Mouse (Mus musculus) stomach, embryonic 14.5 days (tissue): ENCODE measurements at regions not wholly inside any gene's neighbourhood (a gene's known extent, or its start where the extent isn't known, plus 50 kb on each side); places are given as distances from the start of the nearest gene placed in this dataset.

Source experiments
- ATAC-seq: fragments of 200-750 bp; cut with Nextera tagmentation; 2 replicates; pipeline ENCODE4 v1.8.0; 2017; ENCODE audit warnings: low read depth, moderate TSS enrichment; ENCODE audit not compliant: insufficient number of reproducible peaks, insufficient read depth, low FRiP score
- H3K27ac ChIP-seq: fragments of 300-500 bp; sonication (generic); 2 replicates; pipeline ENCODE4 v1.5.1; 2014; ENCODE audit warnings: mild to moderate bottlenecking, low read length, moderate library complexity, mixed read lengths
- H3K27me3 ChIP-seq: fragments of 300-500 bp; sonication (generic); 2 replicates; pipeline ENCODE4 v1.6.1; 2014; ENCODE audit warnings: low read length, control low read depth, mixed read lengths; ENCODE audit not compliant: control insufficient read depth, insufficient read depth
- H3K36me3 ChIP-seq: fragments of 300-500 bp; sonication (generic); 2 replicates; pipeline ENCODE4 v1.6.1; 2014; ENCODE audit warnings: mild to moderate bottlenecking, control low read depth, low read length, moderate library complexity, mixed read lengths; ENCODE audit not compliant: control insufficient read depth, insufficient read depth
- H3K4me1 ChIP-seq: fragments of 300-500 bp; sonication (generic); 2 replicates; pipeline ENCODE4 v1.6.1; 2014; ENCODE audit warnings: low read length, control low read depth, mixed read lengths; ENCODE audit not compliant: control insufficient read depth, insufficient read depth
- H3K4me2 ChIP-seq: fragments of 300-500 bp; sonication (generic); replicated peaks from 2 replicates; pipeline ENCODE4 v1.6.1; 2014; ENCODE audit warnings: low read depth, low read length, control low read depth
- H3K4me3 ChIP-seq: fragments of 300-500 bp; sonication (generic); 2 replicates; pipeline ENCODE4 v1.5.1; 2014; ENCODE audit warnings: low read depth, low read length, control low read depth
- H3K9ac ChIP-seq: fragments of 300-500 bp; sonication (generic); replicated peaks from 2 replicates; pipeline ENCODE4 v1.6.1; 2014; ENCODE audit warnings: low read depth, mild to moderate bottlenecking, control low read depth, low read length, moderate library complexity, mixed read lengths
- H3K9me3 ChIP-seq: fragments of 300-500 bp; sonication (generic); 2 replicates; pipeline ENCODE4 v1.6.1; 2016; ENCODE audit warnings: low read depth, low read length, control low read depth; ENCODE audit not compliant: control insufficient read depth
- WGBS: fragments of 180-500 bp; shearing (Covaris S2); extraction: QIAGEN DNeasy Blood & Tissue Kit; methylation state at CpG from one replicate; pipeline ENCODE4 v1.1.7; 2014; 5-methylcytosine and 5-hydroxymethylcytosine counted together

GRCm38 (mm10) chr17:4381896-4382685 lies 612.0 kb upstream of the Arid1b start:
- Histone ChIP-seq H3K27ac (no peak overlapping the region), H3K9ac (no peak overlapping the region), H3K36me3 (no peaks in the 10 kb centered on the region), H3K27me3 (no peaks in the 10 kb centered on the region), H3K4me1 (0 out of 2 replicates have a peak, but pooled peaks cover 3% of the 10 kb centered on the region), H3K9me3 (no peaks in the 10 kb centered on the region), H3K4me2 (no peak overlapping the region), H3K4me3 (no peak overlapping the region)
- no peak for ATAC-seq
- 75% methylated on average over 13 of the region's 13 CpGs for WGBS

- H3K9ac ChIP-seq, result no peak overlapping the region
- H3K36me3 ChIP-seq, result no peaks in the 10 kb centered on the region
- no peaks in the 10 kb centered on the region for H3K9me3 ChIP-seq
- ATAC-seq, result no peak
- H3K4me2 ChIP-seq, result no peak overlapping the region
- no peak overlapping the region for H3K4me3 ChIP-seq
- 0 out of 2 replicates have a peak, but pooled peaks cover 3% of the 10 kb centered on the region for H3K4me1 ChIP-seq
- H3K27ac ChIP-seq, result no peak overlapping the region
- no peaks in the 10 kb centered on the region for H3K27me3 ChIP-seq
Measured at GRCm38 (mm10) chr17:4382716-4383115, 611.4 kb upstream of the Arid1b start.

DNA sequence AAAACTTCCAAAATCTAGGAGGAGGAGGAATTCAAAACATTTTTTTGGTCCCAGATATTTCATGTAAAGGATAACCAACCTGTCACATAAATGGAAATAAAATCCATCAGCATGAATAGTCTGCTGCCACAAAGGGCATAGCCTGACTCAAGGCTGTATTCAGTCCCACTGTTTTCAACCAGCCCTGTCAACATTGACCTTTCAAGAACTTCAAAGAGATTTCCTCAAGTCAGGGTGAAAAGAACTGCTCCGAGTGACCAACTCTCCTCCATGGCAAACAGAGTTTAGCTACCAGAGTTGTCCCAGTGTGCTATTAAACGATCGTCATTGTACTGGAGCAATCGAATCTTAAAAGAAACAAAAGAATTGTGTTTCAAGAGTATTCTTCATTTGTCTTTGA lies 606.5 kb upstream of the Arid1b start:
- no peaks in the 10 kb centered on the region for H3K9me3 ChIP-seq
- H3K4me3 ChIP-seq, result no peak overlapping the region
- WGBS, result 56% methylated on average over 4 of the region's 4 CpGs
- H3K36me3 ChIP-seq, result no peaks in the 10 kb centered on the region
- H3K4me2 ChIP-seq, result no peak overlapping the region
- H3K9ac ChIP-seq, result no peak overlapping the region
- H3K27ac ChIP-seq, result no peak overlapping the region
- no peaks in the 10 kb centered on the region for H3K27me3 ChIP-seq
- no peak for ATAC-seq
- no peaks in the 10 kb centered on the region for H3K4me1 ChIP-seq

GRCm38 (mm10) chr17:4390012-4390411 lies 604.1 kb upstream of the Arid1b start:
- WGBS, result 94% methylated on average over 4 of the region's 4 CpGs
- H3K4me1 ChIP-seq, result no peaks in the 10 kb centered on the region

DNA sequence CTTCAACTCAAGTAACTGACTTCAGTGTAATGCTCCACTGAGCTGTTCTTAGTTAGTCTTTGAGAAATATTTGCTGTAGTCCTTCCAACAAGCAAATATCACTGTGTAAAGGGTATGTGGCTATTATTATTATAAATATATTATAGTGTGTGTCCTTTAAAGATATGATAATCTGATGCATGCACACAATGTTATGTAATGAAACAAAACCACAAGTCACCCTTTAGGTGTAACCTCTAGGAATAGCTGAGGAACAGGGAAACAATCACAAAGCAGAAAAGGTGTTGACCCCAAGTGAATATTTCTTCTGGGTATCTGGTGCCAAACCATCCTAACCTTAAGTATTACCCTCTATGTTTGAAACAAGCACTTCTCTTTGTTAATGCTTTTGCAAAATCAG lies 603.6 kb upstream of the Arid1b start:
- no peaks in the 10 kb centered on the region for H3K9me3 ChIP-seq
- no peak for ATAC-seq
- no peaks in the 10 kb centered on the region for H3K36me3 ChIP-seq
- no peak overlapping the region for H3K9ac ChIP-seq
- no peak overlapping the region for H3K4me3 ChIP-seq
- no peak overlapping the region for H3K27ac ChIP-seq
- H3K4me1 ChIP-seq, result no peaks in the 10 kb centered on the region
- H3K27me3 ChIP-seq, result no peaks in the 10 kb centered on the region
- H3K4me2 ChIP-seq, result no peak overlapping the region

More at GRCm38 (mm10) chr17:4390012-4390411, 604.1 kb upstream of the Arid1b start:
- Histone ChIP-seq H3K4me2 (no peak overlapping the region), H3K27me3 (no peaks in the 10 kb centered on the region), H3K4me3 (no peak overlapping the region), H3K9me3 (no peaks in the 10 kb centered on the region), H3K36me3 (no peaks in the 10 kb centered on the region), H3K27ac (no peak overlapping the region), H3K9ac (no peak overlapping the region)
- ATAC-seq, result no peak

GRCm38 (mm10) chr17:4391210-4391609 lies 602.9 kb upstream of the Arid1b start:
- no peak for ATAC-seq
- no peak overlapping the region for H3K4me3 ChIP-seq
- 24% methylated on average over 1 of the region's 1 CpGs for WGBS
- H3K9me3 ChIP-seq, result no peaks in the 10 kb centered on the region
- no peaks in the 10 kb centered on the region for H3K4me1 ChIP-seq
- H3K27me3 ChIP-seq, result no peaks in the 10 kb centered on the region
- H3K27ac ChIP-seq, result no peak overlapping the region
- H3K9ac ChIP-seq, result no peak overlapping the region
- H3K36me3 ChIP-seq, result no peaks in the 10 kb centered on the region
- no peak overlapping the region for H3K4me2 ChIP-seq

DNA sequence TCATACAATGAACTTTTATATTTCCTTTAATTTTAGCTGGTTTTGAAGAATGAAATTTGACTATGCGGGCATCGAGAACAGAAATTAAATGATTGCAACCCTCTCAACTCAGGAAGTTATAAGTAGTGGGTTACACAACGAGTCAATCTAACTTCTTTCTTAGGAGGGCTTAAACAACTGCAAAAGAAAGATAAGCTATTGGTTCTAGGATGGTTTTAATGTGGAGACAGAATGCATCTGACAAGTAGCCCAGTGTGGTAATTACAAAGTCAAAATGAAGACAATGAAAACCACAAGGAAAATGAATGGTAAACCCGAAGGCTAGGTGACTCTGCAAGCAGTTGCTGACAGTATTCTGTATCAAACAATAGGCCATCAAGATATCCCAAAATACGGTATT lies 598.0 kb upstream of the Arid1b start:
- H3K4me1 ChIP-seq, result no peaks in the 10 kb centered on the region
- 88% methylated on average over 5 of the region's 5 CpGs for WGBS
- no peak overlapping the region for H3K27ac ChIP-seq
- H3K4me2 ChIP-seq, result no peak overlapping the region
- no peak overlapping the region for H3K9ac ChIP-seq
- no peak overlapping the region for H3K4me3 ChIP-seq
- no peaks in the 10 kb centered on the region for H3K36me3 ChIP-seq
- H3K9me3 ChIP-seq, result no peaks in the 10 kb centered on the region
- ATAC-seq, result no peak
- H3K27me3 ChIP-seq, result no peaks in the 10 kb centered on the region

- H3K4me2 ChIP-seq, result no peak overlapping the region
- no peak overlapping the region for H3K27ac ChIP-seq
- no peak overlapping the region for H3K9ac ChIP-seq
- H3K36me3 ChIP-seq, result no peaks in the 10 kb centered on the region
- H3K4me1 ChIP-seq, result no peaks in the 10 kb centered on the region
- no peak for ATAC-seq
- H3K9me3 ChIP-seq, result no peaks in the 10 kb centered on the region
- WGBS, result 77% methylated on average over 5 of the region's 5 CpGs
- H3K4me3 ChIP-seq, result no peak overlapping the region
- no peaks in the 10 kb centered on the region for H3K27me3 ChIP-seq
Measured at GRCm38 (mm10) chr17:4417686-4418085, 576.4 kb upstream of the Arid1b start.
